Mouse (Mus musculus) mouse embryonic stem cell (cell line): ENCODE measurements around the gene Zfp963.
"Not testable (repeated sequence)": the region's sequence is repeated elsewhere in the genome, so short reads cannot be mapped to it uniquely, and the experiment has no call there.

ENCODE experiments used
- in situ Hi-C, 2 experiments: fragments of 300-500 bp; cut with MboI; formaldehyde crosslinking; loops; 1 replicate in 1 of 2; 3 replicates in 1 of 2; pipeline ENCODE4 v1.14.3; 2019 to 2020; ENCODE audit warnings: low sequenced_read_pairs in 2 of 2, low pct_unique_long_range_greater_than_20kb in 1 of 2, mixed read lengths in 1 of 2; ENCODE audit not compliant: unreplicated experiment in 1 of 2

The Zfp963 gene

GRCm38 (mm10) chr8:69758316-69758715, 8.5 kb upstream of the Zfp963 start:
- in situ Hi-C loops, result no loop called here

GRCm38 (mm10) chr8:69752437-69752836, 2.7 kb upstream of the Zfp963 start:
- in situ Hi-C loops, result no loop called here

GRCm38 (mm10) chr8:69741231-69741630, 8.5 kb downstream of the Zfp963 start:
- in situ Hi-C loops, result loop anchor here in 1 of 2 experiments (5.0 kb wide), 1 partner anchor 84 kb away; no protein-coding TSS in a partner anchor

DNA sequence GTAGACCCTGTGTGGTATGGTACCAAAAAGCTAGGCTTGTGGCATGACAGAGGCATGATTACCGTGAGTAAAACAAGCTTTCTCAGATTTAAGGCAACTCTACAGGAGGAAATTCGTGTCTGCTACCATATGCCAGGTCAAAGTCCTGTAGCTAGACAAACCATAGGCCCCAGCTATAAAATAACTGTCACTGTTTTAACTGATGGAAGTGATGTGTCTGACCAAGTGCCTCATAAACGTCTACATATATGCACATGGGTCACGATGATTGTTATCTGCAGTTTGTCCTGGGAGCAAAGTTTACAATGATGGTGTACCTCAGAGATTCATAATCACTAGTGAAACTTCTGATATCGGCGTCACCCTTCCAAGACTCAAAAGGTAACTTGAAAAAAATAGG, 9.0 kb downstream of the Zfp963 start:
- in situ Hi-C loops, result loop anchor here in 1 of 2 experiments (5.0 kb wide), 1 partner anchor 83 kb away; no protein-coding TSS in a partner anchor

- in situ Hi-C loops, result no loop called here
Observed at GRCm38 (mm10) chr8:69735495-69735894, 14.3 kb downstream of the Zfp963 start.

DNA sequence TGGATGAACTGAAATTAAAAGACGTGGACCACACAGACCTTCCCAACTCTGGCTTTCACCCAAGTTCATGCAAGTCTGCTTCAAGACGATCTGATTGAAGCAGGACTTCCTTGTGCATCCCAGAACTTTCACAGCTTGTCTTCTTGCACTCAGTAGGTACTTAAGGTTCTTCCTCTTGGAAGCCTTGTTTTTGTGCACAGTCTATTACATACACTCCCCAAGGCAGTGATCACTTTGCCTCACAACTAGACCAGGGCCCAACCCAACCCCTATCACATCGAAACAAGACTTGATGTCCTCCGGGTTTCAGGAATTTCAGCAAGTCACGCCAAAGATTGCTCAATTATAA, 32.6 kb downstream of the Zfp963 start:
- in situ Hi-C loops, result no loop called here

DNA sequence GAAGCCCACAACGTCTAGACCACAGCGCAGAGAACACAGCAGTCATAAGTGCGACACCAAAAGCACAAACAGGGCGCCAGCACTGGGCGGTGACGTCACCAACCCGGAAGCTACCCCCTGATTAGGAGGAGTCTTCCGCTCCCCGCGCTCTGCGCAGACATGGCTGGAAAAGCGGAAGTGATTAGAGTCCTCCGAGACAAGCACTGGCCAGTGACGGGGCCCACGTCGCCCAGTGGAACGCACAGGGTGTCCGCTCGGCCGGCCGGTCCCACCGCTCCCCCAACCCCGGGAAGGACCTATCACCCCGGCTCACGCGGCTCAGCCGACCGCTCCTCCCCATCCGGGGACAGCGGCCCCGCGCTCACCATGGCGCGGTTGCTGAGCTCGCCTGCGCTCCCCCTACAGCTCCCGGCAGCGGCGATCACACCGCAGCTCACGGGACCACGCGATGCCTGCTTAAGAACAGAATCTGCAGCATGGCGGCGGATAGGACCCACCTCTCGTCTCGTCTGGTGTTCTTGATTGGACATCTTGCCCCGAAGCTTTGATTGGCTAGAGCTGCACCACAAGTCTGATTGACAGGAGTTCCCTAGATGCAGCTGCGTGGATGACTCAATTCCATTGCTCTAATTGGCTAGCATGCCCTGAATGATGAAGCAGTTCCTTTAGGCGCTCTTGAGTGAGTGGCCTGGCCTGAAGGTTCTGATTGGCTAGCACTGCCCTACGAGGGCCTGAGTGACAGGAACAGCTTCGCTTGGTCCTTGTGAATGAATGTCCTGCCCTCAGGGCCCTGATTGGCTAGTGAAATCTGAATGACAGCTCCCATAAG, 33.2 kb downstream of the Zfp963 start:
- in situ Hi-C loops, result no loop called here

- in situ Hi-C loops, result no loop called here
Observed at GRCm38 (mm10) chr8:69715366-69715765, 34.4 kb downstream of the Zfp963 start.

DNA sequence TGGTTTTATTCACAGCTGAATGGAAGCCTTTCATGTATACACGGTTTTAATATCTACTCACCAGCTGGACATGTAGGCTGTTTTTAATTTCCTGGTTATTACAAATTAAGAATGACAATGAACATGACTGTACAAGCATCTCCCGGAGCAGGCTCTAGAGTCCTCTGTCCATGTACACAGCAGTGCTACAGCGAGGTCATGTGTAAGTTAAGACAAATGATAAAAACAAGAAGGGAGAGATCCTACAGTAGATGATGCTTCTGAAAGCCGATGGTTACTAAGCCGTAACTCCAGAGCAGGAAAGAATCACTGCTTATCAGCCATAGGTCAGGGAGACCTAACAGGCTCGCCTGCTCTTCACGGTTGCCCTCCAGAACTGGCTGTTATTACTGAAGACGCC, 36.3 kb downstream of the Zfp963 start:
- in situ Hi-C loops, result no loop called here

DNA sequence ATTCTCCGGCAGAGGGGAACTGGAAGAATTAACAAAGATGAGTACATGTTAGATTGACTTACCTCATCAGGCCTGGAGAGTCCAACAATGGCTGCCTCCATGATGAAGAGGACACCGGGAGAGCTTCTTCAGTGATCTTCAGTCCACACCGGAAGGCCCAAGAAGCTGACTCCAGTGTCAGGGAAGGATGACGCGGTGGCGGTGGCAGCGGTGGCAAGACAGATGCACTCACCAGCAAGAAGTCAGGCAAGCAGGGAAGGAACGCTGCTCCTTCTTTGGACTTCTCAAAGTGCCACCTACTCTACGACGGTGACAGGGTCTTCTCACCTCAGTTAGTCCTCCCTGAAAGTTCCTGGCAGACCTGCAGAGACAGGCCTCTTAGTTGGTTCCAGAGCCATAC, 39.1 kb downstream of the Zfp963 start, which contains the start of gene Zfp869:
Zfp869 (minus strand) TSS at position 101 of the 400 bp plus-strand sequence.
- in situ Hi-C loops, result not testable (repeated sequence)

- in situ Hi-C loops, result no loop called here
Observed at GRCm38 (mm10) chr8:69701810-69702209, 48.0 kb downstream of the Zfp963 start.
